Mouse (Mus musculus) frontal cortex, postnatal 10 days (tissue): ENCODE measurements around the gene Thap2.

Experiments used
- DNase-seq, 2 experiments: peaks; one replicate each; pipeline ENCODE4 v3.0.0; 2022; ENCODE audit warnings: low spot score in 2 of 2, mixed read lengths in 1 of 2

Thap2 gene

DNA sequence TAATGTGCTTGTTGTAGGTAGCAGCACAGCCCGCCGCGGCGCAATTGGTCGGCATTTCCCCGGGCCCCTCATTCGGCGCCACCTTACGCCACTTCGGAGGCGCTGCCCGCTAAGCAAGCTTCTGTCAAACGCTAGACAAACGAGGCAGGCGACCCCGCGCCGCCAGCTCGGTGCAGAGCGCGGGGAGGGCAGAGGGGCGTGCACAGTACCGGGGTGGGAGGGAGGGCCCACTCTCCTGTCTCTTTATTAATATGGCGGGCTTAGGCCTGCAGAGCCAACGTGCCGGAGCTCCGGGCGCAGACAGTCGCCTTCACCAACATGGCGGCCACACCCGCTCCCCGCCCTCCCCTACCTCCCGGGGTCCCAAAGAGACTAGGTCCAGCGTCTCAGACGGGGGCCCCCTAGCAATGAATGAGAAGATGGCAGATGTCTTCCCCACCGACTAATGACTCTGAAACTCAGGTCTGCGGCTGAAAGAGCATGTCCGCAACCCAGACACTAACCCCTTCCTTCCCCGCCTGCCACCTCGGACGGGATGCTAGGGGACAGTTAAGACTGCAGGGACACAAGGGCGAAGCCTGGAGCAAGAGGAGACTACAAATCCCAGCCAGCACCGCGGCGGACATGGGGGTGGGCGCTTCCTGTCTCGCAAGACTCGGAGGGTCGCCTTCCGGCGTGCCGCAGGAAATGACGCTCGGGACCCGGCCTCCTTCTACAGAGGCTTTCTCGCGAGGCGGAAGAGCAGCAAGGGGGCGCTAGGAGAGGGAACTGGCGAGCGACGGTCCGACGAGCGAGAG lies at the start of gene Thap2, which contains the start of gene Zfc3h1:
Gene Thap2, minus strand, starts transcription at position 223 of the 797 bp plus-strand sequence.
Gene Zfc3h1, plus strand, starts transcription at position 739 of the 797 bp plus-strand sequence.
- peak; percentile 98 to 99 for DNase-seq

DNA sequence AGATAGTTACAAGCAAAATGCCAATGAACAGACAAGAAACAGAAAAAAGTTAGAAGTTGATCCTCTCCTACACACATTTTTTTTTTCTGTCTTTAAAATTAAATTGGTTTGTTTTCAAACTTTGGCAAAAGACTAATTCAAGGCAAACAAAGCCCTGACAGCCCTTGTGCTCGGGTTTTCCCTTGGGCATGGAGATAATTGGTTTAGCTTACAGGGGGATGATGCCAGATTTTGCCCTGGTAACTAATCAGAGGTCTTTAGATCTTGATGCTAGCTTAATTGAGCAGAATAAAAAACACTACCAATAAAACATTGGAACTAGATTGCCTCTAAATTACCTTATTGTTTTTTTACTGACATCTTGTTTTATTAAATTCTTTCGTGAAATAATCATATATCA lies 41.1 kb upstream of the Thap2 start:
- no peak for DNase-seq

DNA sequence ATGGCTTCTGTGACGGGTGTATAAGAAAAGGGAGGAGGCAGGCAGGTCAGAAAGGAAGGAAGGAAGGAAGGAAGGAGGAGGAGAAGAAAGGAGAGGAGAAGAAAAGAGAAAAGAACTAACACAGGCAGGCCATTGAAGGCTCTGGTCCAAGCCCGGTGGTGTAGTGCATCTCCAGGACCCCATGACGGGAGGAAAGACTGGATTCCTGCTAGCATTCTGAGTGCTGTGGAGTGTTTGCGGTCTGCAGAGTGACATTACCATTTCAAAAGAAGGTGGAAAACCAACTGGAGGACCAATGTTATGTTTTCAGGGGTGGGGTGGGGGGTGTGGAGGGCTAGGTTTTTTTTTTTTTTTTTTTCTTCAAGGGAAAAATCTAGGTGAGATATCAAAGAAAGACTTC lies 37.7 kb upstream of the Thap2 start:
- no peak for DNase-seq

DNA sequence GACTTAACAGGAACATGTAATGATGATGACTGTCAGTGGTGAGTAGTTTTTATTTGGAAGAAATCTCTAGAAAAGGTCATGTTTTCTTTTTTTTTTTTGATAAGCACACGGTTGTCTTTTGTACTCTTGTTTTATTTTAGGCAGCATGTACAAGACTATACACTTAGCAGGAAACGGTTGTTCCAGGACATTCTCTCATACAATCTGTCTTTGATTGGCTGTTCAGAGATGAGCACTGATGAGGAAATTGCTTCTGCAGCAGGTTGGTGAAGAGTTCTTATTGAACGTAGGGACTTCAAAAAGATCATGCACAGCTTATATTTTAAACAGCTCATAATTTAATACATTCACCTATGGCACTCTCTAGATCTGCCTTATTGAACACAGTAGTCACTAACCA lies 29.8 kb upstream of the Thap2 start:
- no peak for DNase-seq

DNA sequence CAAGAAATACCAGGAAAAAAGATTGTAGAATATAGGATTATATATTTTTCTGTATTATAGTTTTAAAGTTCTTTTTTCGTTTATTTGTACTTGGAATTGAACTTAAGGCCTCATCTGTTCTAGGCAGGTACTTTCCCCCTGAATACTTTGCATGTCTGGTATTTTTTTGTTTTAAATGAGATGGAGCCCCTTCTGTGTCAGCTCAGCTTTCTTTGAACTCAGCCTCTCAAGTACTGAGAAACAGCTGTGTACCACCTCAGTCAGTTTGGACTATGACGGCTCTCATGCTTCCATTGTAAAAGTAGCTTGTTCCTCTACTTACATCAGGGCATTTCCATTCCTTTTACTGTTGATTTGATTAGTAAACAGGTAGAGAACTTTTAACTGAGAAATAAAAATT lies 29.3 kb upstream of the Thap2 start:
- no peak for DNase-seq

DNA sequence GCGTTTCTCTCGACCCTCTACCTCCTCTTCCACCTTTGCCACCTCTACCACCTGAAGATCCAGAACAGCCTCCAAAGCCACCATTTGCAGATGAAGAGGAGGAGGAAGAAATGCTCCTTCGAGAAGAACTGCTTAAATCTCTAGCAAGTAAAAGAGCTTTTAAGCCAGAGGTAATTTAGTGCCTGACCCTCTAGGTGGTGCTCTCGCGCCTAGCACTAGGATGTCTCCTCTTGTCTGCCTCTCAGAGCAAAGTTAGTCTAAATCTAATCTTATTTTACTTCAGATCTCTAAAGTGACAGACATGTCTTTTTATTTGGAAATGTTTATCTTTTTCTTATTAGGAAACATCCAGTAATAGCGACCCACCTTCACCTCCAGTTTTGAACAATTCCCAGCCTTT lies 22.1 kb upstream of the Thap2 start:
- peak; percentile 19 to 49 for DNase-seq

DNA sequence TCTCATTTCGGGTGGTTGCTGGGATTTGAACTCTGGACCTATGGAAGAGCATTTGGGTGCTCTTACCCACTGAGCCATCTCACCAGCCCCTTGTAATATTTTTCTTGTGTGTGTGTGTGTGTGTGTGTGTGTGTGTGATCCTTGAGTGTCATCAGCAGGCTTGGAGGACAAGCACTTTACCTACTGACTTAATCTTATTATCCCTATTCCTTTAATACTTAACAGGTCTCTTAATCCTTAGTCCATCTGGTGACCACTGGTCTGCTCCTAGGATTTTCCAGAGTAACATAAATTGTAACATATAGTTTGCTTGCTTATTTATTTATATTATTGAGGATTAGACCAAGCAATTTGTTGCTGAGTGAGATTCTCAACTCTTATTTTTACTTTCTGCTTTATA lies 7.7 kb upstream of the Thap2 start:
- DNase-seq: no peak

DNA sequence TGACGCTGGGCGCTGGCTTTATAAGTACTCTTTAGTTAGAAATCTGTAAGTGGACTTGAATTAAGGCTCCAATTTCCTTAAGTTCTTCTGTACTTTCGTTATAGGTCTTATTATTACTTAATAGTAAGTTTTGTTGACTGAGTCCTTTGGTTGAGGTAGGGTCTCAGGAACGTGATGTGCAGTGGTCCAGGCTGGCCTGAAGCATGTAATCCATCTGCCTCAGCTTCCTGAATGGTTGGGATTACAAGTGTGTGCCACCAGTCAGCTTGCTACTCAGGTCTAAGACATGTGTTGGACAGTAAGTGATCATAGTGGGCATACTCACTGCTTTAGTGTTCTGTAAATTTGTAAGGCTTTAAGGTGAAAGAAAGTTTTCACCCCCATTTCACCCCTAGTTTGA lies 6.8 kb upstream of the Thap2 start:
- no peak for DNase-seq

DNA sequence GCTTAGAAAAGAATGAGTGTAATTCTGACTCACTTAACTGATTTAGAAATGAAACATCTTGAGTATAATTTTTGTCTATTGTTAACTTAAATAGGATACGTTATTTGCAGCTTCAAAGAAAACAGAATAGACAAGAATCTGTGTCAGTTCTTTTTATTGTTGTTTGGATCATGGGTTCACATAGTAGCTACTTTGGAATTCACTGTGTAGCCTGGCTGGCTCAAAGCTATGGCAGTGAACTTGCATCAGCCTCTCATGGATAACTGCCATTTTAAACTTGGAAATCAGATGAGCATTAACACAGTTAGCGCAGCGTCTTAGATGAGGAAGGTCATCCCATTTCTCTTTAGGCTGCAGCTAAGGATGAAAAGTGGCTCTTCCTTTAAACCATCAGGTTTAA lies 3.6 kb upstream of the Thap2 start:
- no peak for DNase-seq

DNA sequence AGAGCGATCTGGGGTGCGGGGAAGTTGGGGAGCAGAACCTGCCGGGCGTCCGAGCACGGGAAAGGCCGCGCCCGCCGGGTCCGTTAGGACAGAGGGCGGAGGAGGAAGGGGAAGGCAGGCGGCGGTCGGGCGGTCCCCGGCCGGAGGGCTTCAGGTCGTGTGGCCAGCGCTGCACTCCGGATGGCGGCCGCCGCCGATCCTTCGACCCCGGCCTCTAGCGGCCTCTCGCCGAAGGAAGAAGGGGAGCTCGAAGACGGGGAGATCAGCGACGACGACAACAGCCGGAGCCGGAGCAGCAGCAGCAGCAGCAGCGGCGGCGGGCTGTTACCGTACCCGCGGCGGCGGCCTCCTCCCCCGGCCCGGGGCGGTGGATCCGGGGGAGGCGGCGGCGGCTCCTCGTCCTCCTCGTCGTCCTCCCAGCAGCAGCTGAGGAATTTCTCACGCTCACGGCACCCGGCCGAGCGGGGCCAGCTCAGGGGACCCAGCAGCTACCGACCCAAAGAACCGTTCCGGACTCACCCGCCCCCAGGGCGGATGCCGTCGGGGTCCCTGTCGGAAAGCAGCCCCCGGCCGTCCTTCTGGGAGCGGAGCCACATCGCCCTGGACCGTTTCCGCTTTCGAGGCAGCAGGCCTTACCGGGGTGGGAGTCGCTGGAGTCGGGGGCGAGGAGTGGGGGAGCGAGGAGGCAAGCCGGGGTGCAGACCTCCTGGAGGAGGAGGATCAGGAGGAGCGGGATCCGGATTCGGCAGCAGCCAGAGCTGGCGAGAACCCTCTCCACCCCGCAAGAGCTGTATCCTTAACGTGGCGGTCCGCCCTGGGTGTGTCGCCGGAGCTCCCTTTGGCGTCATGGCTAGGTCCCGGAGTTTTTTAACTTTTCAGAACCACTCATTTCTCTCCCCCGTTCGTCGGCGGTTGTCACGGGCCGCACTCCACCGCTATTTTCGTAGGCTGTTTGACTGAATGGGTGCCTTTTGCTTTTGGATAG lies 1.1 kb upstream of the Thap2 start:
- DNase-seq: peak; percentile 53 to 62

DNA sequence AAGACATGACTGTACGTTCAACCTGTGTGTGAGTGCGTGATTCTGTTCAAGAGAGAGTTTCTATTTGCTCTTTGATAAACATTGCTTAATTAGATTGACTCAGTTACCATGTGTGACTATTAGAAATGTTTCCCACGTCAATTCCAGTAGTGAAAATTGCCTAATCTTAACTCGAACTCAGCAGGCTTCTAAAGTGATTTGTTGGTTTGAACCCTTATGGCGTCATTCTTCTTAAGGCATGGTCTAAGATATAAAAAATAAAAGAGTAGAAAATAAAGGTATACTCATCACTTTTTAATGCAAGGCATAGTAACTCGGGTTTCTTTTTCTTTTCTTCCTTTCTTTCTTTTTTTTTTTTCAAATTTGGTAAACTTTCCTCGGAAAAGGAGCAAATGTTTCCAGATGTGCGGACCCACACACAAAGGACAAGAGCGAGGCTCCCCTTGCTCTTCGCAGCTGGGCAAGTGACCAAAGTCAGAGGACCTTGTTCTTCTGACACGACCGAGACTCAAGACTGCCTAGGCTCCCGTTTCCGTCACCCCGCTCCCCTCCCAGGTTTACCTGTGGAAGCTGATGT lies 511 bp downstream of the Thap2 start:
- DNase-seq: peak in 1 of 2 experiments; percentile 63

DNA sequence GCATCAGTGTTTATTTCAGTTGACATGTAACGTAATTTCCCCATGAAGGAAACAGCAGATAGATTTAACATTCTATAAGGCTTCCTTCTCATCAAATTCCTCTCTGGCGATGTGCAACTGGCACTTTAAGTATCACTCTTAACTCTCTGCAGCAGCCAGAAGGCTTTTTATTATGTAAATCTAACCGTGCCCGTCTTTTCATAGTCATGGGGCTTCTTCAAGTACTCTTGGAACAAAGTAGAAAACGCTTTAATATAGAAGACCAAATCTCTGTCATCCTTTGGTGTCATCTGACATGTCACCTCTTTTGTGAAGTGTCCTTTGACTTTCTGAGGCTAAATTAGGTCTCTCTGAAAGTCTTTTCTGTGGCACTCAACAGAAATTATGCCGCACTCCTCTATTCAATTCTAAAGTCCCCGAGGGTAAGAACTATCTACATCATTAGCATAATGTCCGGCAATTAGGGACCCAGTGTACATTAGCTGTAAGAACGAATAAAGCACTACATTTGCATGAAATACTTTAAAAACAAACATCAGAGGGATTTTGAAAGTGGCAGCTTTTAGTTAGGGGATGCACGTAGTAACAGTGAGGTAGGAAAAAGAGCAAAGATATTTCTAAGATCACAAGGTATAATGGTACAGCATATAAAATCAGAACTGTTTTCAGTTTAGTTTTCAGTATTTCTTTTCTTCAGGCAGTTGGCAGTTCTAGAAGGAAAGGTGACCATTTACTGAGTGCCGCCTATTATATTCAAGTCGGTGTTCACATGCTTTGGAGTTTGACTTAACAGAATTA lies 1.2 kb downstream of the Thap2 start:
- no peak for DNase-seq

DNA sequence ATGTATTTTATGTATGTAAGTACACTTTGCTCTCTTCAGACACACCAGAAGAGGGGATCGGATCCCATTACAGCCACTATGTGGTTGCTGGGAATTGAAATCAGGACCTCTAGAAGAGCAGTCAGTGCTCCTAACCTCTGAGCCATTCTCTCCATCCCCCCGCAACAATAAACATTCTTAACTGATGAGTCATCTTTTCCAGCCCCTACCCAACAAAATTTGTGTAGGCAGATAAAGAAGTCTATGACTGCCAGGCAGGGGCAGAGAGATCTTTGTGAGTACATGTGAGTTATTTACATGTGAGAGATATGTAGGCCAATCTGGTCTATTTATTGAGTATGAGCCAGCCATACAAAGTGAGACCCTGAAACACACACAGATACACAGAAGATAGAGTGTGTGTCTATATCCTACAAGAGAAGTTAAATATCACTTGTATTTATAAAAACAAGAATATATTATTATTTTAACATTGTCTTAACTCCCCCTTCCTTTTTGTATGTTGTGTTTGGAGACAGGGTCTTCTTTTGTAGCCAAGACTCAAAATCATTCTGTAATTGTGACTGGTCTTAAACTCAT lies 2.6 kb downstream of the Thap2 start:
- no peak for DNase-seq

DNA sequence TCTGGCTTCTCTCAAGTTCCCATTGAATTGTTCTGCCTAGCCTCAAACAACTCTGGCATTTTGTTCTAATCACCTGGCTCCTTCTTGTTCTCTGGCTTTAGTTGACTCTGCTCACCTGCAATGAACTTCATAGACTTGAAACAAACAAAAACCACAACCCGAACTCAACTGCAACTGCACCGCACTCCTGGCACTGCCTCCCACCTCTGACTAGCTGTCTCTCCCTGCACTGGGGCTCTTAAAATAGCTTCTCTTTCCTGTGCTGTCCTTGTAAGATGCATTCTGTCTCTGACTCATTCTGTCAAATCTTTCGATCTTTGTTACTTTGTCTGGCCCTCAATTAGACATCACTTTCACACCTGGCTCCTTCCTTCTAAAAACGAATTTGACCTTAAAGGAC lies 21.1 kb downstream of the Thap2 start:
- DNase-seq: no peak

DNA sequence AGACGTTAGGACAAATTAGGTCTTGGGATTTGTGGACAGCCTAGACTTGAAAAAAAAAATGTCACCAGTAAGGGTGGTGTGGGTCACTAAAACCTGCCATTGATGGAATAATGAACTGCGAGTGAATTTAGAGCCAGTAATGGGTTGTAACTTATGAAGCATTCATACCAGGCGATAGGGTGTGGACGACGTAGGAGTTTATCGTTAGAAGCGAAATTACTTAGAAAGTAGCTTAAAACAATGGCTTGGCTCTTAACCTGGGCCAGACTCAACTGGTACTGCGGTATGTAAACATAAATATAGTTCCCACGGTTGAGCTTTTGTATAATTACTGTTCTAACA lies 21.6 kb downstream of the Thap2 start:
- no peak for DNase-seq

DNA sequence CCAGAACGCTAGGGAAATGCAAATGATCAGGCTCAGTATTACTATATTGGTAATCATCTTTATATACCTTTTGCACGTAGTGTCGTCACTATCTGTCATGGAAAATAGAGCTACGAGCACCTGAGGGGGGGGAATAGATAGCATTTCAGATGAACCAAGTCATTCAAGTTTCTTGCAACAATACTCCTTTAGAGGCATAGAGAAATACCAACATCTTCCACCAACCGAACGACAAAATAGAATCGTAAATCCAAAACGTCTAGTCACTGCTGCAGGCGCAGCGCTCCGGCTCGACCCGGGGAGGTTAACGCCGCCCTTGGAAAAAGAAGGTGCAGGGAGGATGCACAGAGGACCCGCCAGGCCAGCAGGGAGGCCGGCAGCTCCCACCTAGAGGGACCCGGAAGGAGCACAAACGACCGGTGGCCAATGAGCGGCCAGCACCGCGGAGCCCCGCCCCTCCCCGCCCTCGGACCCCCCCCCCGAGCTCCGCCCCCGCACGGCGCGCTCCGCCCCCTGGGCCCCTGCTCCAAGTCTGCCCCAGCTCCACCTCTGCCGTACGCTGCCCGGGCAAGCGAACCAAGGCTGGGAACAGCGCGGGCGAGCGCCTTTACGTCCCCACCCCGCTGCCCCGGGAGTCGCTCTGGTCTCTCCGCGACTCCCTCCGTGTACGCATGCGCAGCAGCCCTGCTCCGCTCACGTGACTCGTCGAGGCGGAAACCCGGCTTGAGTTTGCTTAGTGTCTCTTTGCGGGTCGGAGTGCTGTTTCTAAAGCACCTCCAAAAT lies 22.2 kb downstream of the Thap2 start, which contains the start of gene Tmem19:
Gene Tmem19, minus strand, starts transcription at position 662 of the 783 bp plus-strand sequence.
- peak; percentile 93 for DNase-seq

DNA sequence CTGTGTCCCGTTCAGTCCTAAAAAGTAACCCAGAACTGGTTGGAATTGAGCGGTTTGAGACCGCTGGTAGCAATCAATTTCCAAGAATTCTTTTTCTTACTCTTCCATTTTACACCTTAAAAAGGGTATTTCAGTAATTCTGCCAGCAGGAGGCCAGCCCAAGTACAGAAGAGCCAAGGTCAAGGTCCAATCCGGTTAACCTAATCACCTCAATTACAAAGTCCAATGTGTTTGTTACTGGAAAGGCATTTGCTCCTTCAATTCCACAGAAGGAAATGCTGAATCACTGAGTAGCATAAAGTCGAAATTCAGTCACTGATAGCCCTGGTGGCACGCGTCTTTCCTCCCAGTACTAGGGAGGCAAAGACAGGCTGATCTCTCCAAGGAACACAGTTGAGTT lies 25.2 kb downstream of the Thap2 start:
- DNase-seq: no peak

DNA sequence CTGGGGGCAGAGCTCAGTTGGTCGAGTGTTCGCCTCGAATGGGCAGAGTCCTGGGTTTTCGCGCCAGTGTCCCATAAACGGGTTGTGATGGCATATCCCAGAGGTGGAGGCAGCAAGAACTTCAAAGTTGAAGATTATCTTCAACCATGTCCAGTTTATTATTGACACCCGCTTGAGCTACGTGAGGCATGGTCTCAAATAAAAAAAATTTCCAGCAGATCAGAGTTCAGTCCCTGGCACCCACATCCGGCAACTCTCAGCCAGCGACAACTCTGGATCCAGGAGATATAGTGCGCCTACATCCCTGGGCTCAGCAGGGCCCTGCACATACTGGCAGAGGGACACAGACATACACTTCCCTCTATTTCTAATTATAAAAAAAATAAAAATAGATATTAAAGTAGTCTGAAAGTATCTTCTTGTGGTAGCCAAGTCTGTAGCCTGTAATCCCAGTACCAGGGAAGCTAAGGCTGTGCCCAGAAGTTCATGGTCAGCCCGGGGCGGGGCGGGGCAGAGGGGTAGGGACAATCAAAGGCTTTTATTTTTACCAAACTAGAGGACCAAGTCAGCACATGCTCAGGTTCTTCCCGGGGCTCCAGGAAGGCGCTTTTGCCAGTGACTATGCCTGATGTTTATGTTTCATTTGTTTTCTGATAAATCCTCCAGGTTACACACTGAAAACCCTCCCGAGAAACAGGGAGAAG lies 25.9 kb downstream of the Thap2 start:
- no peak for DNase-seq

DNA sequence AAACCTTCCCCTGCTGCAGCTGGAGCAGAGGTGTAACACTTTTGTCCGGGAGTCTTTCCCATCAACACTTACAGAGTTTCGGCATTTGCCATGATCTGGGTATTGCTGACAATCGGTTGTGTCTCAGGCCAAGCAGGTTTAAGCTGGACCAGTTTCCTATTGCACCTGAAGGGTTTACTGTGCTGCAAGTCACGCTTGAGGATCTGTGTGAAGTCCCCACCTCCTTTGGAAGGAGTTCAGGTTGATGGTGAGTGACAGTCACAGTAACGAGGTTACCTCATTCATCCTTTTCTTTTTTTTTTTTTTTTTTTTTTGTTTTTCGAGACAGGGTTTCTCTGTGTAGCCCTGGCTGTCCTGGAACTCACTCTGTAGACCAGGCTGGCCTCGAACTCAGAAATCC lies 28.1 kb downstream of the Thap2 start:
- DNase-seq: no peak

DNA sequence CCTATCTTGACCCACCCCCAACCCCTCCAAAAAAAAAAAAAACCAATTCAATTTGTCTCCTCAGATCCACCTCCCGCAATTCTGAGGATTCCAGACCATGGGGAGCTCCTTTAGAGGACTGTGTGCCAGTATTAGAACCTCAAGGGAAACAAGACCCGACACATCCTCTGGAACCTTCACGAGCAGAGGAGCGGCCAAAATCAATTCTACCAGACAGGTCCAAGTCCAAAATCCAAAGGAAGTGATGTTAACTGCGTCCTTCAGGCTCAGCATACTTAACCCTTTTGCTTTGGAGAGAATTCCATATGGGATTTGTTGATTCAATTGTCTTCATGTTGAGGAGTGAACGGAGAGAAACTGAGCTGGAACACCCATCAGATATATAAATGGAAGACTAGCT lies 29.2 kb downstream of the Thap2 start:
- no peak for DNase-seq
